Mouse (Mus musculus) ES-Bruce4 (cell line): ENCODE data around the gene Pop7. TPM values are rescaled to one million over a fixed set of nuclear protein-coding genes. Genes with fewer than 3 reads are reported as not detected.

ENCODE experiments used
- H3K27ac ChIP-seq: 2 replicates; pipeline ENCODE4 v1.5.1; 2012; ENCODE audit warnings: low read length, inconsistent platforms; ENCODE audit not compliant: insufficient read depth
- H3K27me3 ChIP-seq: 2 replicates; pipeline ENCODE4 v1.6.1; 2012; ENCODE audit warnings: mild to moderate bottlenecking, low read length, inconsistent platforms; ENCODE audit not compliant: control insufficient read depth, poor library complexity, insufficient read depth, severe bottlenecking
- H3K36me3 ChIP-seq: 2 replicates; pipeline ENCODE4 v1.6.1; 2012; ENCODE audit warnings: inconsistent platforms, mild to moderate bottlenecking, low read length, moderate library complexity; ENCODE audit not compliant: control insufficient read depth, poor library complexity, insufficient read depth, severe bottlenecking
- H3K4me1 ChIP-seq: one replicate; pipeline ENCODE4 v1.8.1; 2011; ENCODE audit warnings: low read length; ENCODE audit not compliant: control insufficient read depth, insufficient read depth
- H3K4me3 ChIP-seq: 2 replicates; pipeline ENCODE4 v1.5.1; 2011; ENCODE audit warnings: low read depth, mild to moderate bottlenecking, low read length
- H3K9ac ChIP-seq: 2 replicates; pipeline ENCODE4 v1.6.1; 2012; ENCODE audit warnings: low read depth, mild to moderate bottlenecking, inconsistent platforms; ENCODE audit not compliant: poor library complexity, severe bottlenecking
- H3K9me3 ChIP-seq: replicated peaks from 2 replicates; pipeline ENCODE4 v1.6.1; 2012; ENCODE audit warnings: mild to moderate bottlenecking, low read length, inconsistent platforms; ENCODE audit not compliant: control insufficient read depth, poor library complexity, insufficient read depth, severe bottlenecking
- CTCF ChIP-seq: IDR thresholded peaks from one replicate; pipeline ENCODE4 v1.8.1; 2011; ENCODE audit warnings: low read depth, low read length
- EP300 ChIP-seq: IDR thresholded peaks from 2 replicates; pipeline ENCODE4 v1.6.1; 2011; ENCODE audit warnings: low read depth, low read length; ENCODE audit not compliant: insufficient read depth
- POLR2A ChIP-seq: IDR thresholded peaks from one replicate; pipeline ENCODE4 v1.8.1; 2011; ENCODE audit warnings: low read length; ENCODE audit not compliant: insufficient read depth
- polyA plus RNA-seq: library from polyadenylated mRNA; stranded (reverse); fragments of >200 nt; gene quantifications from 2 replicates; pipeline ENCODE4 v1.2.4, GENCODE M21; 2011; ENCODE audit warnings: low read depth; ENCODE audit not compliant: missing spikeins, insufficient read depth, insufficient read length

Gene Pop7
- polyA plus RNA-seq, 1 experiment: 14.4 TPM

DNA sequence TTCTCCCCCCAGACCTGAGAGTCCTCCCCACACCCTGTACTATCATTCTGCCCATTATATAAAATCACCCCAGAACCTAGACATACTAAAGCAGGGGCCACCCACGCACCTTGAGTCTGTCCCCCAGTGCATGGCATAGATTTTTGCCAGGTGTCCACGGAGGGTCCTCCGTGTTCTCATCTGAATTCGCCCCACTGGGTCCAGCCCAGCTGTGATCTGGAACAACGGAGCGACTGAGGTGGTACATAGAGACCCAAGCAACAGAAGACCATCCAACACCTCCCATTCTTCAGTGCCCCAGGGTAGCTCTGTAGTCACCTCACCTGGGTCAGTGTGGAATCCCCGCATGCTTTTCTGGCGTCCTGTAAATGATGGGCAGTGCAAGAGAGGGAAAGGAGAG lies 27.8 kb upstream of the Pop7 start:
- peaks cover 17% of the 10 kb centered on the region for H3K36me3 ChIP-seq
- H3K27me3 ChIP-seq: no peaks in the 10 kb centered on the region
- 0 out of 2 replicates have a peak overlapping the region, but pooled peaks have one; percentile 8 for H3K4me3 ChIP-seq
- H3K27ac ChIP-seq: no peak overlapping the region
- no peak for TF ChIP-seq POLR2A
- no peak for TF ChIP-seq EP300
- TF ChIP-seq CTCF: no peak
- H3K9ac ChIP-seq: no peak overlapping the region
- H3K9me3 ChIP-seq: no peaks in the 10 kb centered on the region
- peaks cover 5% of the 10 kb centered on the region for H3K4me1 ChIP-seq

DNA sequence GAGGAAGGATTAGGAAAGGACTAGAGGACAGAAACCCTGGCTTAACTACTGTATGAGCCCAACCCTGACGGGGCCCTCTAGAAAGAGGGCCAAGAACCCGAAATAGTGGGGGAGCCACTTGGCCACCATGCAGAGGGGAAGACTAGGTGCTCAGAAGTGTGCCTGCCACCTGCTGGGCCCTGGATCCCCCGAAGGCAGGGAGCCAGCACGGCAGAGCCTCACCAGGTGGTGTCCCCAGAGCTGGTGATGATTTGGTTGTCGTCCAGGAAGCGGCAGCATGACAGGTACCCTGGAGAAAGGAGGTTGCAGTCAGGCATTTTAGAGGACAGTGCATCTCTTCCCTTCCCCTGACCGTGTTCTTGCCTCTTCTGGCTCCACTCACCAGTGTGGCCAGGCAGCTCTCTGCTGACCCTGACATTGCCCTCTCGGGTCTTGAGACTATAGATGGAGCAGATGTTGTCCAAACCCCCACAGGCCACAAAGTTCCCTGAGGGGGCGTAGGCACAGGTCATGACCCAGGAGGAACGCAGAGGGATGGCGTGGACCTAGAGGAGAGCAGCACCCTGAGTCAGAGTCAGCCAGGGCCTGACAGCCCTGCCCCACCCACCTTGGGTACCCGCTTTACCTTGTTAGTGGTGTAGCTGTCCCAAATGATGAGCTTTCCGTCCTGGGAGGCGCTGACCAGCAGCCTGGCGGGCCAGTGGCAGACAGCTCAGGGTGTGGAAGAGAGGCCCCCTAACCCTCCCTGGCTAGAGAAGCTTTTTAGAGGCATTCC lies 27.1 kb upstream of the Pop7 start:
- Histone ChIP-seq H3K9me3 (no peaks in the 10 kb centered on the region), H3K4me1 (peaks cover 5% of the 10 kb centered on the region), H3K27ac (no peak overlapping the region), H3K36me3 (peaks cover 21% of the 10 kb centered on the region), H3K4me3 (no peak overlapping the region), H3K9ac (no peak overlapping the region), H3K27me3 (no peaks in the 10 kb centered on the region)
- no peak for TF ChIP-seq POLR2A

DNA sequence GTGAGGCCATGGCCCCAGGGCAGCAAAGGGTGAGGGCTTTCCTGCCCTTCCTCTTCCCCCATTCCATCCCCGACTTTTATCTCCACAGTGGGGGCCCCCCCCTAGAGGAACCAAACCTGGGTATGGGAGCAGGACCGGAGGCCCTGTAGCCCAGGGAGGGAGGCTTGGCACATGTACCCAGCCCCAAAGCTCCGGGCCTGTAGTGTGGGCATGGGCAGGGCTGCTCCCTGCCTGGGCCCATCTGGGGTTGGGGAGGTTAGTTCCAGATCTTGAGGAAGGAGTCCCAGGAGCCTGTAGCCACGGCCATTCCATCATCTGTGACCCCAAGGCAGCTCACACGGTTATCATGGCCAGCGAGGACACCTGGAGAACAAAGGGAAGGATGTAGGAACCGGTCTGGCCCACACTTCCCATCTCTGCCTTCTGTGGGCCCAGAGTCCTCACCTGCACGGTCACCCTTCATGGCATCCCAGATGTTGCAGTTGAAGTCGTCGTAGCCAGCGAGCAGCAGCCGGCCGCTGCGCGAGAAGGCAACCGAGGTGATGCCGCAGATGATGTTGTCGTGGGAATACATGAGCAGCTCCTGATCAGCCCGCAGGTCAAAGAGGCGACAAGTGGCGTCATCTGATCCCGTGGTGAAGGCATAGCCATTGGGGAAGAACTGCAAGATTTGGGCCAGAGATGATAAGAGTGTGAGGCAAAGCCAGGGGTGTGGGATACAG lies 26.1 kb upstream of the Pop7 start:
- Histone ChIP-seq H3K27ac (no peak overlapping the region), H3K9ac (no peak overlapping the region), H3K4me1 (peaks cover 5% of the 10 kb centered on the region), H3K4me3 (no peak overlapping the region), H3K36me3 (peaks cover 30% of the 10 kb centered on the region), H3K9me3 (no peaks in the 10 kb centered on the region), H3K27me3 (no peaks in the 10 kb centered on the region)
- TF ChIP-seq POLR2A (no peak), EP300 (no peak), CTCF (no peak)

DNA sequence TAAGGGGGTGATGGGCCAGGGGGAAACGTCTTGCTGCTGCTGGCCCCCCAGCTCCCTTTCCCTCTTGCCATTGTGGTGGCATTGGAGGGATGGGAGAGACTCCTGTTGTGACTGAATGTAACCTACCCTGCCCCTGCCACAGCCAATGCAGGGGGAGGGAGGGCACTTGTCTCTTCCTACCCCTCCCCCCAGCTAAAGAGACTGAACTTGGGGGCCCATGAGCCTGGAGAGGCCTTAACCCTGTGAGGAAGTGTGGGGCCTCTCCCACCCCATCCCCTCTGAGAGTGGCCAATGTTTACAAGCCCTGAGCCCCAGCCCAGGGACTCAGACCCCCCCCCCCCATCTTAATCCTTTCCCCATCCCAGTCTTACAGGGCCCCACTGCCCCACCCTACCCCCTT lies 25.1 kb upstream of the Pop7 start:
- H3K36me3 ChIP-seq: peaks cover 37% of the 10 kb centered on the region
- no peak for TF ChIP-seq CTCF
- TF ChIP-seq POLR2A: no peak
- TF ChIP-seq EP300: no peak

DNA sequence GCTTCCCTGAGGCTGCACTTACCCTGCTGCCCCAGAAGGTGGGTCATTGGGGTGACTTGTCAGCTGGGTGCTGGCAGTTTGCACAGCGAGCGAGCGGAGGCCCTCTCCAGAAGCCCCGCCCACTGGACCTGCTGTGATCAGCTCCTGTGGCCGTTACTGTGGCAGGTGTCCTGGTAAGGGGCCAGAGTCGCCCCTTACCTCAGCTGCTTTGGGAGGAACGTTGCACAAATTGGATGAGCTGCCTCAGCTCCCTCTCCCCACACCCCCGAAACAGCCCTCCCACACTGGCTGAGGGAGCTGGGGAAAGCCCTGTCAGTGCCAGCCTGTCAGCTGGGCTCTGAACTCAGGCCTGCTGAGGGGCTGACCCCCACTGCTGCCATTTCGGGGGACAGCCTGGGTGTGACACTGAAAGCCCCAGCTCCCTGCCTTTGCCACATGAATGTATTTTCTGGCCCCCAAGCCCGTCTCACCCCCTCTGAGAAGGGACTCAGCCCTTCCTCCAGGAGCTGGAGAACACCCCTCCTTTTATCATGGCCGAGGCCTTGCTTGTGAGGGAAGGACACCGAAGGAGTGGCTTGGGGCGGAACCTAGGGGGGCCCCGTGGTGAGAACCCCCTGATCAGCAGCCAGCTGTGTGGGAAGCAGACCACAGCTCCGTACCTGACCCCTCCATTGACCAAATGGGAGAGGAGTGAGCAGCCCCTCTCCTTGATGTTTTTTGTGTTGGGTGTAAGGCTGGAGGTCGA lies 24.0 kb upstream of the Pop7 start:
- no peak overlapping the region for H3K4me3 ChIP-seq
- H3K36me3 ChIP-seq: peaks cover 45% of the 10 kb centered on the region
- no peak for TF ChIP-seq POLR2A
- TF ChIP-seq CTCF: no peak
- TF ChIP-seq EP300: no peak
- H3K9ac ChIP-seq: no peak overlapping the region
- peaks cover 5% of the 10 kb centered on the region for H3K4me1 ChIP-seq
- H3K27ac ChIP-seq: no peak overlapping the region
- H3K9me3 ChIP-seq: no peaks in the 10 kb centered on the region
- no peaks in the 10 kb centered on the region for H3K27me3 ChIP-seq

More for the DNA sequence above, 25.1 kb upstream of the Pop7 start:
- H3K27me3 ChIP-seq: no peaks in the 10 kb centered on the region
- H3K9me3 ChIP-seq: no peaks in the 10 kb centered on the region
- H3K4me3 ChIP-seq: no peak overlapping the region
- H3K4me1 ChIP-seq: peaks cover 5% of the 10 kb centered on the region
- no peak overlapping the region for H3K9ac ChIP-seq
- no peak overlapping the region for H3K27ac ChIP-seq

DNA sequence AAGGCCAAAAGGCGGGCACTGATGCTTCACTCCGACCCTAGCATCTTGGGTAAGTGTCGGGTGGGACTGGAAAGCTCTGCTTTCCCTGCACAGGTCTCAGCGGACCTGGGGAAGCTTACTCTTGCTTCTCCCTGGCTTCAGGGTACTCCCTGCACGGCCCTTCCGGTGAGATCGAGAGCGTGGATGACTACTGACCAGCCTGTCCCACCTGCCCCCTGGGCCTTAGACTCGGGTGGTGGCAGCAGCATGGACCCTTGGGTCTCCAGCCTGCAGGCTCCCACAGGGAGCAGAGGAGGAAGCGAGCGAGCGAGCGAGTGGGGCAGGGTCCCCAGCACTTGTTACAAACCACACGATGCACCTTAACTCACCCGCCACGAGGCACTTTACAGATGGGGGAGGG lies 23.2 kb upstream of the Pop7 start:
- TF ChIP-seq POLR2A (no peak), EP300 (no peak), CTCF (no peak)
- Histone ChIP-seq H3K9ac (no peak overlapping the region), H3K36me3 (peaks cover 48% of the 10 kb centered on the region), H3K4me1 (peaks cover 9% of the 10 kb centered on the region), H3K9me3 (no peaks in the 10 kb centered on the region), H3K27me3 (no peaks in the 10 kb centered on the region), H3K27ac (no peak overlapping the region), H3K4me3 (no peak overlapping the region)
